Mouse (Mus musculus) lung, postnatal 10 days (tissue): ENCODE data around the gene Katna1.

Experiments used
- DNase-seq: peaks from one replicate; pipeline ENCODE4 v3.0.0; 2021

The Katna1 gene

GRCm38 (mm10) chr10:7780238-7781176 is 54.7 kb downstream of the Katna1 start:
- peak; percentile 92 for DNase-seq

DNA sequence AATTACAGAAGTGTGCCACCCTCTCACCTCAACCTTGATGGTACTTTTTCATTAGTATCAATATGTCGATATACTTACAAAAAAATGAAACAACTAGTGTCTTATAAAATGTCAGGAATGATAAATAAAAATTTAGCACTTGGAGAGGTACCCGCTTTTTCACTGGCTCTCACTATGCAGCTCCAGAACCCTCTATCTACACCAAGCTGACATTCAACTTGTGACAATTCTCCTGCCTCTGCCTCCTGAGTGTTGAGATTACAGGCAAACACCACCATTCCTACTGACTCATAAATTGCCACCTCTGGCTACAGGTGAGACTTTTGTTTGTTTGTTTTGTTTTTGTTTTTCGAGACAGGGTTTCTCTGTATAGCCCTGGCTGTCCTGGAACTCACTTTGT is 55.4 kb downstream of the Katna1 start:
- DNase-seq, result no peak

GRCm38 (mm10) chr10:7787319-7787718 is 61.5 kb downstream of the Katna1 start:
- DNase-seq, result no peak

DNA sequence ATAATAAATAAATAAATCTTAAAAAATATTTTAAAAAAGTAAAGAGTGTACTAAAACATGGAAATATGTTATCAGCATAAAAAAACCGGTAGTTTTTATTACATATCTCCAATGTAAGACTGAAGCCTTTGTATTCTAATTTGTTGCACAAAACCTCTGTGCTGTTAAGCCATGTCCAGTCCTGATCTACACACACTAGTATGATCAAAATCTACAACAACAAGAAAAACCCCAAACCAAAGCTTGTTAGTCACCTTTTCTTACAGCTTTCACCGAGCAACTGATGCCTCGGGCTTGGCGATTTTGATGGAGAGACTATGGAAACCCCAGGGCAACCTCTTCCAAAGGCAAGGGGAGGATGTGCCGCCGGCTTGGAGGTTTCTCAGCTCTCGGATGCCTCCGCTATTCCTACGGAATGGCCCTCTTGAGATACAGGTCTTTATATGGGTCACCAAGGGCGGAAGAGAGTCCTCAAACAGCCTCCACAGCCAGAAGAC is 66.5 kb downstream of the Katna1 start:
- DNase-seq, result no peak

DNA sequence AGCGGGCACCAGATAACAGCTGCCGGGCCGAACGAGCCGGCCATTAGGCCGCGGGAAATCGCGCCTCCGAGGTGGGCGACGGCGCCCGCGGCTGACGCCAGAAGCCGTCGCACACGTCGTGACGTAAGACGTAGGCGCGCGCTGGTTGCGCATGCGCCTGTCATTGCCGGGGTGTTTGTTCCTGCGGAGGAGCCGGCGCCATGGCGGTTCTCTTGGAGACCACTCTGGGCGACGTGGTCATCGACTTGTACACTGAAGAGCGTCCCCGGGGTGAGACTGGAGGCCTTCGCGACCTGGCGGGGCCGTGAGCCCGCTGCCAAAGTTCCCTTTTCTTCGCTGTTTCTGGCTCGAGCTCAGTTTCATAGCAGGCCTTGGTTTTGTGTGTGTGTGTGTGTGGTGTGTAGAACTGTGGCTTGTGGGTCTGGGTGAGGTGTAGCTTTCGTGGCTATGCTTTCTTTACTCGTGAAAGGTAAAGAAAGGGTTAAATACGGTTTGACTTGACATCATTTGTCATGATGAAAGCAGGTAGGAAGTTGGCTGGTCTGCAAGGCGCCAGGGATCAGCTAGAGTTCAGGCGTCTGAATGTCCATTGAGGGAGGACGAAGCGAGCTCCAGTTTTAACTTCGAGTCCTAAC is 67.1 kb downstream of the Katna1 start, which contains the start of the genes Ginm1 and Ppil4:
TSS of gene Ginm1 (minus strand) at position 74 of the 635 bp plus-strand sequence.
TSS of gene Ppil4 (plus strand) at position 141 of the 635 bp plus-strand sequence.
- DNase-seq, result peak; percentile 93

GRCm38 (mm10) chr10:7801258-7801657 is 75.5 kb downstream of the Katna1 start:
- no peak for DNase-seq

GRCm38 (mm10) chr10:7802519-7803140 is 76.8 kb downstream of the Katna1 start:
- DNase-seq, result no peak

- DNase-seq, result peak; percentile 72
Observed at GRCm38 (mm10) chr10:7809937-7810336, 84.1 kb downstream of the Katna1 start.
